Mouse (Mus musculus): ENCODE measurements around the gene Gm28035. TPM values are rescaled to one million over a fixed set of nuclear protein-coding genes. Genes with fewer than 3 reads are reported as not detected.

Gm28035 gene
- polyA plus RNA-seq, 1 experiment: 0.98 TPM

DNA sequence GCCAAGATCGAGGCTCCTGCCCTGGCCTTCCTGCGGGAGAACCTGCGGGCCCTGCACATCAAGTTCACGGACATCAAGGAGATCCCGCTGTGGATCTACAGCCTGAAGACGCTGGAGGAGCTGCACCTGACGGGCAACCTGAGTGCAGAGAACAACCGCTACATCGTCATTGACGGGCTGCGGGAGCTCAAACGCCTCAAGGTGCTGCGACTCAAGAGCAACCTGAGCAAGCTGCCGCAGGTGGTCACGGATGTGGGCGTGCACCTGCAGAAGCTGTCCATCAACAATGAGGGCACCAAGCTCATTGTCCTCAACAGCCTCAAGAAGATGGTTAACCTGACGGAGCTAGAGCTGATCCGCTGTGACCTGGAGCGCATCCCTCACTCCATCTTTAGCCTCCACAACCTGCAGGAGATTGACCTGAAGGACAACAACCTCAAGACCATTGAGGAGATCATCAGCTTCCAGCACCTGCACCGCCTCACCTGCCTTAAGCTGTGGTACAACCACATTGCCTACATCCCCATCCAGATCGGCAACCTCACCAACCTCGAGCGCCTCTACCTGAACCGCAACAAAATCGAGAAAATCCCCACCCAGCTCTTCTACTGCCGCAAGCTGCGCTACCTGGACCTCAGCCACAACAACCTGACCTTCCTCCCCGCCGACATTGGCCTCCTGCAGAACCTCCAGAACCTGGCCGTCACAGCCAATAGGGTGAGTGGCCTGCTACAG lies 16.4 kb downstream of the Gm28035 start:
- H3K27me3 ChIP-seq (ENCODE audit: control insufficient read depth, insufficient read depth, low read length): no peaks in the 10 kb centered on the region
- no peak for TF ChIP-seq POLR2A (IDR thresholded peaks at IDR 0.05; ENCODE audit: control insufficient read depth, low read depth, low read length)
- TF ChIP-seq CTCF (IDR thresholded peaks at IDR 0.05; ENCODE audit: control insufficient read depth, insufficient read depth, insufficient replicate concordance, low read depth, low read length): no peak
- H3K4me3 ChIP-seq (ENCODE audit: control insufficient read depth, low read depth, low read length): no peak overlapping the region
- no peaks in the 10 kb centered on the region; the same call in 1 of the 2 replicates for H3K4me1 ChIP-seq (ENCODE audit: control insufficient read depth, insufficient read depth, low read length)
- H3K36me3 ChIP-seq (ENCODE audit: control insufficient read depth, insufficient read depth, low read length): peaks cover 4% of the 10 kb centered on the region
- no peak overlapping the region for H3K27ac ChIP-seq (ENCODE audit: control insufficient read depth, insufficient read depth, low read depth, low read length)

DNA sequence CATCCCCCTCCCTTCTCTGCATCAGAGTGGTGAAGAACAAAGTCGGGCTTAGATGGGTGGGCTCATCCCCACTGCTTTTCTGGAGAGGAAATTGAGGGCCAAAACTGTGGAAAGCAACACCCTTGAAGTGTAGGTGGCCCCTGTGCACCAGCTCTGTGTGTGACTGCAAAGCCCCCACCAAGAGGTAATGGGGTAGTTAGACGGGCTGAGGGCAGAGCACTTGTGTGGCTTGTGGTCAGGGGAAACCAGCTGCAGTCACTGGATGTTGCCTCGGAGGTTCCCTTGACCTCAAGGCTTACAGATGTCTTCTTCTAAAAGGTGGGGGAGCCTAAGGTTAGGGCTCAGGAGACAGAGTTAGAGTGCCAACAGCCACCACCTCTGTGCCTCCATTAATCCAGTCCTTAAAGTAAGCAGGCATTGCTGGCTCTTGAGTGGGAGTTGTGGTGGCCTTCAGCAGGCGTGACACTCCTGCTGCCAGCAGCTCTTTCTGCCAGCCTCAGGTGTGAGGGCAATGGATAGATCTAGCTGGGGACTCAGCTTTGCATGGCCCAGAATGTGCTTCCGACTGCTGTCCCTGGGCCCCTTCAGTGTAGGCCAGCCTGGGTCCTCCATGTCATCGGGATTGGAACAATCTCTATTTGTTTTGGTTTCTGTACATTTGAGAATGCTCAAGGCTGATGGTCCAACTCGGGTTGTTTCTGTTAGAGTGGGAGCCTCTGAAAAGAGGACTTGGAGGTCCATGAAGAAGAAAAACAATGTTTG lies 17.5 kb downstream of the Gm28035 start:
- no peak overlapping the region for H3K27ac ChIP-seq (ENCODE audit: control insufficient read depth, insufficient read depth, low read depth, low read length)
- no peaks in the 10 kb centered on the region for H3K27me3 ChIP-seq (ENCODE audit: control insufficient read depth, insufficient read depth, low read length)
- no peaks in the 10 kb centered on the region; the same call in 1 of the 2 replicates for H3K4me1 ChIP-seq (ENCODE audit: control insufficient read depth, insufficient read depth, low read length)
- H3K4me3 ChIP-seq (ENCODE audit: control insufficient read depth, low read depth, low read length): no peak overlapping the region
- H3K36me3 ChIP-seq (ENCODE audit: control insufficient read depth, insufficient read depth, low read length): peaks cover 7% of the 10 kb centered on the region
- TF ChIP-seq POLR2A (IDR thresholded peaks at IDR 0.05; ENCODE audit: control insufficient read depth, low read depth, low read length) (no peak), CTCF (IDR thresholded peaks at IDR 0.05; ENCODE audit: control insufficient read depth, insufficient read depth, insufficient replicate concordance, low read depth, low read length) (no peak)

DNA sequence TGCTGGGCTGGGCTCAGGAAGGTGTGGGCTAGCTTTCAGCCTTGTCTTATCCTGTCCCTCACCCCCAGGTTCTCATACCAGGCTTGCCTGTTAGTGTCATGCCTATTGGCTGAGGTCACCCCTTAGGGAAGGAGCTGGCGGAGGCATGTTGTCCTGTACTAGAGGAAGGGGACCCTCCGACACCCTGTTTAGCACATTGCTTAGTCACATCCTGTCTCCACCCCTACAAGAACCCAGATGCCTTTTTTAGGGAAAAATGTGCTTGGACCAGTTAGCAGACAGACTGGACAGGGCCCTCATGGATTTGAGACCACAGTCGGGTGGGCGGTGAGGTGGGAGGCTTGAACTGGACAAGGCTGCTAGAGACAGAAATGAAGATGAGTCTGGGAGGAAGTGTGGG lies 18.2 kb downstream of the Gm28035 start:
- H3K27ac ChIP-seq (ENCODE audit: control insufficient read depth, insufficient read depth, low read depth, low read length): no peak overlapping the region
- no peak overlapping the region for H3K4me3 ChIP-seq (ENCODE audit: control insufficient read depth, low read depth, low read length)
- TF ChIP-seq POLR2A (IDR thresholded peaks at IDR 0.05; ENCODE audit: control insufficient read depth, low read depth, low read length): no peak
- no peak for TF ChIP-seq CTCF (IDR thresholded peaks at IDR 0.05; ENCODE audit: control insufficient read depth, insufficient read depth, insufficient replicate concordance, low read depth, low read length)
- H3K4me1 ChIP-seq (ENCODE audit: control insufficient read depth, insufficient read depth, low read length): no peaks in the 10 kb centered on the region; the same call in 1 of the 2 replicates
- H3K36me3 ChIP-seq (ENCODE audit: control insufficient read depth, insufficient read depth, low read length): peaks cover 7% of the 10 kb centered on the region
- no peaks in the 10 kb centered on the region for H3K27me3 ChIP-seq (ENCODE audit: control insufficient read depth, insufficient read depth, low read length)

DNA sequence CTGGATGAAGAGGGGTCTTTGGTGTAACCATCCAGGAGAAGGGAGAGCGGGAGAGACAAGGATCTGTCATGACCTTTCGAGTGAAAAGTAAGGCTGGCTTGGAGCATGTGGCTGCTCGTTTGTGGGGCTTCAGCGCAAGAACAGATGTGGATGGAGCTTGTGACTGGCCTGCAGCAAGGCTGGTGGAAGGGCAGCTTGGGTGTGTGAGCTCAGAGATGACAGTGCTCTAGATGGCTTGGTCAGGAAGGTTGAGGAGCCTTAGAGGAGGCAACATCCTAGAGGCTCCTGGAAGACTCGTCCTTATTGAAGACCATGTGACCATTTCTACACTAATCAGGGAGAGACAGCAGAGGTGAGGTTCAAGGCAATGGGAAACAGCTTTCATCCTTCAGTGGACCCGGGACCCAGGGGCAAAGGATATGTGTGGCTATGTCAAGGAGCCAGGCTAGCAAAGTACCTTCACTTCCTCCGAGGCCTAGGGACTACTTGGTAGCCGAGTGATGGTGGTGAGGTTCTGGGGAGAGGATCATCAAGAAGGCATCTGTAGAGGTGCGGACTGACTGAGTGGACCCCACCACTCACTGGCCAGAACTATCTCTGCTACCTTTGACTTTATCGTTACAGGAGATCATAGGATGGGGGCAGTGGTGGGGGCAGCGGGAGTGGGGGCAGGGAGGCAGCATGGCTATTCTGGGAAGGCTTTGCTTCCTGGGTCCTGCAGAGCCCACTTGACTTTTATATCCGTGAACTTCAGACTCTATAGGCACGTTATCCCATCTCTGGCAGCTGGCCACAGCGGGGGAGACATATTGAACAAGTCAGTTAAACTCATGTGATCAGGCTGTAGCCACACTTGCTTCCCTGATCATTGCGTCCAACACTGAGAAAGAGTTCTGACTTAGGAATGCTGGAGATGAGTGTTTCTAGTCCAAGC lies 19.0 kb downstream of the Gm28035 start:
- Histone ChIP-seq H3K36me3 (ENCODE audit: control insufficient read depth, insufficient read depth, low read length) (peaks cover 7% of the 10 kb centered on the region), H3K27ac (ENCODE audit: control insufficient read depth, insufficient read depth, low read depth, low read length) (no peak overlapping the region), H3K4me1 (ENCODE audit: control insufficient read depth, insufficient read depth, low read length) (no peaks in the 10 kb centered on the region; the same call in 1 of the 2 replicates), H3K4me3 (ENCODE audit: control insufficient read depth, low read depth, low read length) (no peak overlapping the region), H3K27me3 (ENCODE audit: control insufficient read depth, insufficient read depth, low read length) (no peaks in the 10 kb centered on the region)
- no peak for TF ChIP-seq POLR2A (IDR thresholded peaks at IDR 0.05; ENCODE audit: control insufficient read depth, low read depth, low read length)
- no peak for TF ChIP-seq CTCF (IDR thresholded peaks at IDR 0.05; ENCODE audit: control insufficient read depth, insufficient read depth, insufficient replicate concordance, low read depth, low read length)

DNA sequence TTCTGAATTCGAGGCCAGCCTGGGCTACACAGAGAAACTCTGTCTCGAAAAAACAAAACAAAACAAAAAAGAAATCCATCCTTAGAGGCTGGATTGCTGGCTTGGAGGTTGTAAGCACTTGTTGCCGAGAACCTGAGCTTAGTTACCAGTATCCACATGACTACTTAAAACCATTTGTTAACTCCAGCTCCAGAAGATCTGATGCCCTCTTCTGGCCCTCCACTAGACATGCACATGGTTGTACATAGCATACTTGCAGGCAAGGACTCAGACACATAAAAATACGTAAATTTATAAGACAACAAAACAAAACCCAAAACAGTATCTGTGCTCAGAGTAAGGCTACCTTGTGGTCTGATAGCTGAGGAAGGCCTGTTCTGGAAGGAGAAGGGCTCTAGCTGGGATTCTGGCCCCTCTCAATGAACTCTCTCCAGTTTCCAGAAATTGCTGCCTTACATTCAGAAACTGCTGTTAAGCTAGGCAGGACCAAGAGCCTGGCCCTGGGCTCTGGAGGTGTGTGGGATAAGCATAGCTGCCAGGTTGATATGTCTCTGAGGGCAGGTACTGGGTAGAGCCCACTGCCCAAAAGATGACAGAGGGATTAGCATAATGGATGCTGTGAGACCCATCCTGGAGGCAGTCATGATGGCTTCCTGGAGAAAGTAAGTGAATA lies 20.8 kb downstream of the Gm28035 start:
- Histone ChIP-seq H3K4me1 (ENCODE audit: control insufficient read depth, insufficient read depth, low read length) (peaks cover 3% of the 10 kb centered on the region; the same call in 1 of the 2 replicates), H3K4me3 (ENCODE audit: control insufficient read depth, low read depth, low read length) (no peak overlapping the region), H3K27ac (ENCODE audit: control insufficient read depth, insufficient read depth, low read depth, low read length) (no peak overlapping the region), H3K27me3 (ENCODE audit: control insufficient read depth, insufficient read depth, low read length) (no peaks in the 10 kb centered on the region), H3K36me3 (ENCODE audit: control insufficient read depth, insufficient read depth, low read length) (peaks cover 3% of the 10 kb centered on the region)
- TF ChIP-seq CTCF (IDR thresholded peaks at IDR 0.05; ENCODE audit: control insufficient read depth, insufficient read depth, insufficient replicate concordance, low read depth, low read length) (no peak), POLR2A (IDR thresholded peaks at IDR 0.05; ENCODE audit: control insufficient read depth, low read depth, low read length) (no peak)

DNA sequence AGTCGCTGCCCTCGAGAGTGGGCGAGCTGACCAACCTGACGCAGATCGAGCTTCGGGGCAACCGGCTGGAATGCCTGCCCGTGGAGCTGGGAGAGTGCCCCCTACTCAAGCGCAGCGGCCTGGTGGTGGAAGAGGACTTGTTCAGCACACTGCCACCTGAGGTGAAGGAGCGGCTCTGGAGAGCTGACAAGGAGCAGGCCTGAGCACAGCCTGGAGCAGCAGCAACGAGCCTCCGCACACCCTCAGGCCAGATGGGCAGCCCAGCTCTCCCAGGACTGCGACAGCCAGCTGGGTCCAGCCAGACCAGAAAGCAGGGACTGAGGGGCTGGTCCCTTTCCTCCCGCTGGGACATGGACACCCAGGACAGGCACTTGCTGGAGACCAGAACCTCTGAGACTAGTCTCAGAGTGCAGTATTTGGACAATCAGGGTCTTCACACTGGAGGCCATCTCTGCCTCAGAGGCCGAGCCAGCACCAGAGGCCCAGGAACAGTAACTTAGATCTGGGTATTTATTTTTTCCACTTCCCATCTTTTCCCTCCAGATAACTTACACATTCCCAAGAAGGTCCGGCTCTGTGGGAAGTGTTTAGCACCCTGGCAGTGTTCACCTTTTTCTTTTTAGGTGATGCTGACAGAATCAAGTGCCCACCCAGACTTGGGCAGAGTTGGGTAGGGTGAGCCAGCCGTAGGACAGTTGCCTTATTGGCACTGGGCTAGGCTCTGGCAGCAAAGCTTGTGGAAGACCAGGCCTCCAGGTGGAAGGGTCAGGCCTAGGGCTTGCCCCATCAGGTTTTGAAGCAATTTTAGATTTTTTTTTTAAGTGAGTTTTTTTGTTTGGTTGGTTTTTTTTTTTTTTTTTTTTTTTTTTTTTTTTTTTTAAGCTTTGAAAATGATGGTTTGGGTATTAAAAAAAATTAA lies 21.8 kb downstream of the Gm28035 start:
- Histone ChIP-seq H3K27ac (ENCODE audit: control insufficient read depth, insufficient read depth, low read depth, low read length) (no peak overlapping the region), H3K27me3 (ENCODE audit: control insufficient read depth, insufficient read depth, low read length) (no peaks in the 10 kb centered on the region), H3K36me3 (ENCODE audit: control insufficient read depth, insufficient read depth, low read length) (peaks cover 3% of the 10 kb centered on the region), H3K4me1 (ENCODE audit: control insufficient read depth, insufficient read depth, low read length) (peaks cover 3% of the 10 kb centered on the region; the same call in 1 of the 2 replicates), H3K4me3 (ENCODE audit: control insufficient read depth, low read depth, low read length) (no peak overlapping the region)
- no peak for TF ChIP-seq CTCF (IDR thresholded peaks at IDR 0.05; ENCODE audit: control insufficient read depth, insufficient read depth, insufficient replicate concordance, low read depth, low read length)
- TF ChIP-seq POLR2A (IDR thresholded peaks at IDR 0.05; ENCODE audit: control insufficient read depth, low read depth, low read length): no peak
